Mouse (Mus musculus) limb, embryonic 10.5 days (tissue): Measurements from ENCODE around the gene Ier2. TPM values are rescaled to one million over a fixed set of nuclear protein-coding genes. Genes with fewer than 3 reads are reported as not detected.
"Not testable (repeated sequence)": the region's sequence is repeated elsewhere in the genome, so short reads cannot be mapped to it uniquely, and the experiment has no call there.

Source experiments
- DNase-seq: peaks from one replicate; pipeline ENCODE4 v3.0.0-alpha.2; 2017; ENCODE audit warnings: low spot score
- H3K27ac ChIP-seq: fragments of 300-500 bp; sonication (generic); 2 replicates; pipeline ENCODE4 v1.5.1; 2016; ENCODE audit warnings: mild to moderate bottlenecking
- H3K27me3 ChIP-seq: fragments of 300-500 bp; sonication (generic); 2 replicates; pipeline ENCODE4 v1.6.1; 2016; ENCODE audit warnings: low read depth, mild to moderate bottlenecking; ENCODE audit not compliant: poor library complexity, severe bottlenecking
- H3K36me3 ChIP-seq: fragments of 300-500 bp; sonication (generic); 2 replicates; pipeline ENCODE4 v1.6.1; 2016; ENCODE audit warnings: mild to moderate bottlenecking, moderate library complexity
- H3K4me1 ChIP-seq: fragments of 300-500 bp; sonication (generic); 2 replicates; pipeline ENCODE4 v1.6.1; 2016
- H3K4me3 ChIP-seq: fragments of 300-500 bp; sonication (generic); 2 replicates; pipeline ENCODE4 v1.5.1; 2016; ENCODE audit warnings: mild to moderate bottlenecking, moderate library complexity
- H3K9me3 ChIP-seq: fragments of 300-500 bp; sonication (generic); replicated peaks from 2 replicates; pipeline ENCODE4 v1.6.1; 2016; ENCODE audit warnings: mild to moderate bottlenecking
- WGBS: fragments of 180-500 bp; shearing (Covaris S2); methylation state at CpG from one replicate; pipeline ENCODE4 v1.1.7; 2016; 5-methylcytosine and 5-hydroxymethylcytosine counted together
- polyA plus RNA-seq: library from polyadenylated mRNA; unstranded; fragments of >200 nt; fragmentation: Nextera tagmentation; extraction: Ambion mirVana; gene quantifications from 2 replicates; pipeline ENCODE4 v1.2.1, GENCODE M21; 2016

The Ier2 gene
- polyA plus RNA-seq, 1 experiment from 2014 or later = 199 TPM

DNA sequence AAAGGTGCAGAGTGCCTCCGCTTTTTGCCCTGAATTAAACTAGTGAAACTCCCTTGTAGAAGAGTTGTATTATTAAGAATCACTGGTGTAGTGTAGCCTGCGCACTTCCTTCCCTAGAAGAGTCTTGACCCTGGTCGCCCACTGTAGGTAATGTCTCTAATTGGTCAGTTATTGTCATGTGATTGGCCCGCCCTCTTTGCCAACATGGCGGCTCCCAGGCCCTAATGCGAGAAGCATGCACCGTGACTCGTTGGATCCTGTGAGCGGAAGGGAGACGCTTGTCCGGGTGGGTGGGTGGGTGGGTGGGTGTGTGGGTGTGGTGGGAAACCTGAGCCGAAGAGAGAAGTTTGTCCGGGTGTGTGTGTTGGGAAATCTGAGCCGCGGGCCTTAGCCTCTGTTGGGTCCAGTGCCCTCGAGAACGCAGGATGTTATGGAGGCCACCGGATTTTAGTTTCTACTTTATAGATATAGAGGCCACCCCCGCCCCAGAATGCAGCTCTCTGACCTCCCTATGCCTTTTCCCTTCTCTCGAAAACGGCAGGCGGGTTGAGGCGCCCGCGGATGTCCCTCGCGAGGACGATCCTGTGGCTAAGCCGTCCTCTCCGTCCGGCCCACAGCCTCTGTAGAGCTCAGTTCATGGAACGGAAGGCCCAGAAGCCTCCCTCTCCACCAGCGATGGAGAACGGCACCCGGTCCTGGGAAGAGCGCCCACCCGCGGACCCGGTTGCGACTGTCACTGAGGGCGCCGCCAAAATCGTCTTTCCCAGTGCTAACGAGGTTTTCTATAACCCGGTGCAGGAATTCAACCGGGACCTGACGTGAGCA is 26.7 kb upstream of the Ier2 start:
- peaks cover 53% of the 10 kb centered on the region for H3K4me1 ChIP-seq
- WGBS = under 1% methylated on average over 47 of the region's 47 CpGs

DNA sequence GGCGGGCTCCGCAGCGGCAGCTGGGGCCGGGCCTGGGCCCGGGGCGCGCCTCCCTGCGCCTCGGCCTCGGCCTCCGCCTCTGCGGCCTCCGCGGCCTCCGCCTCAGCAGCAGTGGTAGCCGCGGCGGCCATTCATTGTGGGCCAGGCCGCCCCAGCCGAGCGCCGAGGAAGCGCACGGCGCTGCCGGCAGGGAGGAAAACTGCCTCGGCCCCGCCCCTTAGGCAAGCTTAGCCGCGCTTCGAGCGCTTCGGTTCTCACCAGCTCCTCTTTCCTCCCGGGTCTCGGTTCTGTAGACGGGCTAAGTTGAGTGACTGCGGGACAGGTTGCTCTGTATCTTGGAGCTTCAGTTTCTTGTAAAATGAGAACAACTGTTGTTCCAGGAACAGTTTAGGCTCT is 25.1 kb upstream of the Ier2 start, which contains the start of gene Nacc1:
Gene Nacc1, minus strand, starts transcription at position 158 of the 396 bp plus-strand sequence.
- Histone ChIP-seq H3K4me1 (peaks cover 53% of the 10 kb centered on the region), H3K27me3 (no peaks in the 10 kb centered on the region), H3K4me3 (peak within 1 kb of the TSS; percentile 94), H3K9me3 (no peaks in the 10 kb centered on the region), H3K27ac (peak within 1 kb of the TSS; percentile 99), H3K36me3 (peaks cover 54% of the 10 kb centered on the region)
- 1% methylated on average over 37 of the region's 37 CpGs for WGBS
- peak; percentile 92 for DNase-seq

More for the DNA sequence above, 26.7 kb upstream of the Ier2 start:
- peak; percentile 90 for DNase-seq
- Histone ChIP-seq H3K27ac (peak overlapping the region; percentile 87), H3K4me3 (peak overlapping the region; percentile 94), H3K27me3 (no peaks in the 10 kb centered on the region), H3K9me3 (no peaks in the 10 kb centered on the region), H3K36me3 (peaks cover 52% of the 10 kb centered on the region)

DNA sequence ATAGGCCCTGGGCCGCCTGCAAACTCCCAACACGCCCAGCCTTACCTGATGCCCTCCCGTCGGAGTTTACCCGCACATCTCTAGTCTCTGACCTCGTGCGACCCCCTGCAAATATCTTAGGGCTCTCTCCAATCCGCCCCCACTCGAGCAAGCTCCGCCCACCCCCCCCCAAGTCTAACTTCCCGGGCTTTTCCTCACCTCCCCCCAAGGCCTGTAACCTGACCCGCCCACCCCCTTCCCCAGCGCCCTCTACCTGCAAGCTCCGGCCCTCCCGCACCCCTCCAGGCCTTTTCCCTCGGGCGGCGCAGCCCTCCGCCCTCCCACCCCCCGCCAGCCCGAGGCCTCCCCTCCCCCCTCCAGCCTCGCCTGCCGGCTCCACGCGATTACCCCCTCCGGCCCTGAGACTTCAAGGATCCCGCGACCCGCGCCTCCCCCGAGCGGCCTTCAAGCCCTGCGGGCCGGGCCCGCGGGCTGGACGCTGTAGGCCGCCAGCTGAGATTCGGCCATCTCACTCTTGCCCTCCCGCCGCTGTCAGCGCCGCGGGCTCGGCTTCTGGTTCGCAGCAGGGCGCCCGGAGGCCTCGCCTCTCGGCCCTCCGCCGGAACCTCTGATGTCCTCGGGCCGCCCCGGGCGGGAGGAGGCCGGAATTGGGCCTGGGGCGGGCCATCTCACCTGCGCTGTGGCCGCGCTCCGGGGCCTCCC is 24.5 kb upstream of the Ier2 start:
- H3K36me3 ChIP-seq = peaks cover 54% of the 10 kb centered on the region
- DNase-seq = peak; percentile 88
- H3K4me3 ChIP-seq = peak overlapping the region; percentile 94
- H3K27ac ChIP-seq = peak overlapping the region; percentile 99
- no peaks in the 10 kb centered on the region for H3K27me3 ChIP-seq
- no peaks in the 10 kb centered on the region for H3K9me3 ChIP-seq
- peaks cover 53% of the 10 kb centered on the region for H3K4me1 ChIP-seq
- 1% methylated on average over 51 of the region's 62 CpGs for WGBS

DNA sequence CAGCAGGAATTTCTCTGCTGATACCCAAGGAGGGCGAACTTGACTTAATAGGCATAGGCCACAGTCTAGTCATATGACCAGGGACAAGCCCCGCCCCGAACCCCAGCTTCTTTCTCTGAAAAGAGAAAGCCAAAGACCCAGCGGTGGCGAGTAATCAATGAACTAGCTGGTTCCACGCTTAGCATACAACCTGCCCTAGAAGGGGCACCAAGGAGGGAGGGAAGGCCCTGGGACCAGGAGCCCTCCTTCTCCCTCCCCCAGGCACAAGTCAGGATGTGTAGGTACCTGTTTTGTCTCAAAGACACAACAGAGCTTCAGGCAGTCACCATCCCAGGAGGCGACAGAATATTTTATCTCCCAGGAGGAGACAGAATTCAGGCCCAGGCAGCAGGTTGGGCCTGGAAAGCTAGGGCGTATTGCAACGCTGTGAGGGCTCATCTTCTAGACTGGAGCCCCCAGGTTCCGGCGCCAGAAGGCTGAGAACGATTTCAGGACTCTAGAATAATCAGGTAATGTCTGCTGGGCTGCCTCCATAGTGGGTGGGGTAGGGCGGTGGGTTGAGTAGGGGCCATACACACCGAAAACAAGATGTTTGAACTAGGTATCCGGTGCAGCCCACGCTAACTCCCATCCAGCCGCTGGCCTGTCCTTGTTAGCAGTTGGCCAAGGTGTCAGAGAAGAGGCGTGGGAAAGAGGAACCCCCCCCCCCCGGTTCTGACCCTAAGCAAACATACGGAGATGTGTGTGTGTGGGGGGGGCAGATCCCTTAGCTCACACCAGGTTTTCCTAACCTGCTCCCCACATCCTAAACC is 23.7 kb upstream of the Ier2 start, which contains the start of gene Trmt1:
Gene Trmt1, plus strand, starts transcription at position 117 of the 812 bp plus-strand sequence.
- peak within 1 kb of the TSS; percentile 94 for H3K4me3 ChIP-seq
- WGBS = 13% methylated on average over 20 of the region's 20 CpGs
- H3K27me3 ChIP-seq = no peaks in the 10 kb centered on the region
- H3K9me3 ChIP-seq = no peaks in the 10 kb centered on the region
- H3K27ac ChIP-seq = peak within 1 kb of the TSS; percentile 99
- peaks cover 55% of the 10 kb centered on the region for H3K36me3 ChIP-seq
- peak; percentile 41 for DNase-seq
- peaks cover 53% of the 10 kb centered on the region for H3K4me1 ChIP-seq

DNA sequence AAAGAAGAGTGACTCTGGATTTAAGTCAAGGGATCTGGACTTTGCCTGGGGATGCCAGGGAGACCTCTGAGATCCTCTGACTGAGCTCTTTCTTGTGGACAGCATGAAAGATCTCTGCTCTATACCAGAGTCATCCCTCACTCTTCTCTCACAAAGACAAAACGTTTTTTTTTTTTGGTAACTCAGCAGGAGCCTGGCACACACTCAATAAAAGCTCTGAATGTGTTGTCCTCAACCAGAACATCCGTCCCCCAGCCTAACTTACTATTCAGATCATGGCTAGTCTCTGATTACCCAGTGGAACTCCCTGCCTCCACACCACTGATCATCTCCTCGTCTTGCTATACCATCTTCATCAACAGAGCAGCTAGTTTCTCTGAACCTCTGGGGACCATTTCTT is 21.9 kb upstream of the Ier2 start:
- H3K36me3 ChIP-seq = peaks cover 65% of the 10 kb centered on the region
- peak overlapping the region; percentile 94; the same call in 1 of the 2 replicates for H3K4me3 ChIP-seq
- 74% methylated on average over 3 of the region's 3 CpGs for WGBS
- H3K9me3 ChIP-seq = no peaks in the 10 kb centered on the region
- H3K27ac ChIP-seq = no peak overlapping the region
- peaks cover 40% of the 10 kb centered on the region for H3K4me1 ChIP-seq
- H3K27me3 ChIP-seq = no peaks in the 10 kb centered on the region
- DNase-seq = no peak

DNA sequence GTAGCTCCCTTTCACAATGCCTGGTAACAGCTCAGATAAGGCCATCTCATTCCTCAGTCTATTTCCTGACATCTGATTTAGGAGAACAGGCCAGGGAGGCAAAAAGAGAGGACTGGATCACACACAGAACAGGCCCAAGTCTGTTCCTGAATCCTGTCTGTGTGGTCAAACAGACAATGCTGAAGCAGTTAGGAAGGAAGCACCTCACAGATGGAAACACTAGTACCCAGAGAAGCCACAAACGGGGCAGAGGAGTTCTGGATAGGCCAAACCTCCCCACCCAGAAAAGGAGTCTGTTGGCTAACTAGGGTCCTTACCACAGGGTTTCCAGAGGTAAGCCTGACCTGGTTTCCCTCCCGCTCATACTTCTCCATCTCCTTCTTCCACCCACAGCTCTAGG is 19.6 kb upstream of the Ier2 start:
- Histone ChIP-seq H3K27ac (no peak overlapping the region), H3K4me1 (peaks cover 25% of the 10 kb centered on the region), H3K9me3 (no peaks in the 10 kb centered on the region), H3K36me3 (peaks cover 85% of the 10 kb centered on the region), H3K27me3 (no peaks in the 10 kb centered on the region), H3K4me3 (no peak overlapping the region)
- 88% methylated on average over 2 of the region's 2 CpGs for WGBS
- no peak for DNase-seq

DNA sequence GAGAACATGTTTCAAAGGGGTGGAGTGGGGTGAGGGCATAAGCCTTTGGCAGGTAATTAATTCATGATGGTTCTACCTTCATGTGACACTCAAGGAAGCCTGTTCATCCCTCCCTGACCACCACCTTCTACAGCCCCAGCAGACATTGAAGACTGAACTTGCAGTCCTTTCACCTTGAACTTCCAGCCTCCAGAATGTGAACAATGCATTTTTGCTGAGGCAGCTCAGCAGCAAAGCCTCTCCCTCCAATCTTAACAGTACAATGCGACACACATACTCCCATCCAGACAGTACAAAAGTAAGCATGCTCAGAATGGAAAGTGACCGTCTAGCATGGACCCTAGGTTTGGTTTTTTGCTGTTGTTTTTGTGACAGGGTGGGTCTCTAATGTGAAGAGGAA is 18.8 kb upstream of the Ier2 start:
- DNase-seq = no peak
- no peak overlapping the region for H3K27ac ChIP-seq
- H3K4me1 ChIP-seq = peaks cover 20% of the 10 kb centered on the region
- peaks cover 92% of the 10 kb centered on the region for H3K36me3 ChIP-seq
- no peaks in the 10 kb centered on the region for H3K9me3 ChIP-seq
- no peak overlapping the region for H3K4me3 ChIP-seq
- H3K27me3 ChIP-seq = no peaks in the 10 kb centered on the region
- WGBS = 93% methylated on average over 2 of the region's 2 CpGs

DNA sequence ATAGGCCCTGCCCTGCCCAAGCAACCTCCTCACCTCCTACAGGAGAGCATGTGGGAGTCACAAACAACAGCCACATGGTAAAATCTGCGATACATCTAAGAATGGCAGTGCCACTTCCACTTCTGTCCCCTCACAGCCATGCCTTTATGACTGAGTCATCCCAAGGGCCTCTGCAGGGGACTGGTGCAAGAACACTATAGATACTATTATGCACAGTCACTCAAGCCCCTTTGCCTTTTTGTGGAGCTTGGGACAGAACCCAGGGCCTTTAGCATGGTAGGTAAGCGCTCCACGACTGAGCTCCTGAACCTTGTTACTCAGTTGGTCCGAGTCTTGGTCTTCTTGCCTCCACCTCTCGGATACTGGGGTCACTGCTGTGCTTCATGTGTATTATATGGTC is 14.7 kb upstream of the Ier2 start:
- Histone ChIP-seq H3K4me1 (no peaks in the 10 kb centered on the region), H3K9me3 (no peaks in the 10 kb centered on the region), H3K27ac (no peak overlapping the region), H3K27me3 (no peaks in the 10 kb centered on the region), H3K36me3 (peaks cover 97% of the 10 kb centered on the region), H3K4me3 (no peak overlapping the region)
- DNase-seq = no peak
- WGBS = 90% methylated on average over 5 of the region's 5 CpGs

DNA sequence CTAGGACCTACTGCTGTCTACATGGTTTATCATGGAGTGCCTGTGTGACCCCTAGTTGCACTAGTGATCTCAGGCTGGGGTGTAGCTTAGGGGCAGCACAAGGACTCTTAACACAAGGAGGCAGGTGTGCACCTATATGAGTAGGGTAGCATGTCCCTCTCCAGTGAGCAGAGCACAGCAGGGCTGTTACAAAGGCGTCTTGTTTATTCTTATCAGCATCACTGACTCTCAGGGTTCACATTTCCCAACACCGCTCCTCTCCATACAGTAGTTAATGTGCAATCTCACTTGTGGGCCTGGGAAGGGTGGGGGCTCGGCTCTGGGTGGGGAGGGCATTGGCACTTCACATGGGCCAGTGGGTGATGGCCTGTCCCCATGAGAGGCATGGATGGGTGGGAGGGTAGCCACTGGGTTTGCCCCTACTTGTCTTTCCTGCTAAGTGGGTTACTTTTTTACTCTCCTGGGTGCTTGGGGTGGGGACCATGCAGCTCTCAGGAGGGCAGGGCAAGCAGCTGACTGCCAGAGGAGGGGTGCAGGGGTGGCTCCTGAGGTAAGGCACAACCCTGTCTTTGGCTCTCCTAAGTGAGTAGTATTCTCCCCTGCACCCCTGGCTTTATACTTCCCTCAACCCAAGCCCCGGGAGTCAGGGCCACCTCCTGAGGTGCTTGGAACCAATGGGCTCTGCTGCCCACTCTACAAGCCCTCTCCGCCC is 7.8 kb upstream of the Ier2 start:
- H3K27me3 ChIP-seq, H3K27ac ChIP-seq, H3K9me3 ChIP-seq, H3K4me3 ChIP-seq: not testable (repeated sequence)
- H3K4me1 ChIP-seq = peaks cover 12% of the 10 kb centered on the region
- WGBS = 91% methylated on average over 5 of the region's 5 CpGs
- peaks cover 90% of the 10 kb centered on the region for H3K36me3 ChIP-seq
- peak; percentile 29 for DNase-seq

DNA sequence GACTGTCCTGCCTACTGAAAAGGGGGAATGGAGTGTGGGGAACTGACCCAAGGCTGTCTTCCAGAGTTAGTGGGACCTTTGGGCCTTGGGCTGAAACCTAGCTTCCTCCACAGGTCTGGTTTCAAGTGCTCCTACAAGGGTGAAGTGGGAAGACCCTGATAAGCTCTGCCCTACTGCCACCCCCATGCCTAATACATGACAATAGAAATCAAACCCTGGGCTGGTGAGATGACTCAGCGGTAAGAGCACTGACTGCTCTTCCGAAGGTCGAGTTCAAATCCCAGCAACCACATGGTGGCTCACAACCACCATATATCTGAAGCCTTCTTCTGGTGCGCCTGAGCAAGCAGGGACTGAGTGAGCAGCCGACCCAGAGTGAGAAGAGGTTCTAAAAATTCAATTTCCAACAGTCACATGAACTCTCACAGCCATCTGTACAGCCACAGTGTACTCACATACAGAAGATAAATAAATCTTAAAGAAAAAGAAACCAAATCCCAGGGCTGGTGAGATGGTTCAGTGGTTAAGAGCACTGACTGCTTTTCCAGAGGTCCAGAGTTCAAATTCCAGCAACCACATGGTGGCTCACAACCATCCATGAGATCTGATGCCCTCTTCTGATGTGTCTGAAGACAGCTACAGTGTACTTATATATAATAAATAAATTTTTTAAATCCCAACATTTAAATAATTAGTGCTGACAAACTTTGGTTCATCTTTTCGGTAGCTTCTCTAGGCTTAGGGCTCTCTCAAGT is 6.3 kb upstream of the Ier2 start:
- 83% methylated on average over 6 of the region's 6 CpGs for WGBS
- H3K27ac ChIP-seq = no peak overlapping the region
- no peak overlapping the region for H3K4me3 ChIP-seq
- DNase-seq = no peak
- peaks cover 75% of the 10 kb centered on the region for H3K36me3 ChIP-seq
- H3K27me3 ChIP-seq = no peaks in the 10 kb centered on the region
- no peaks in the 10 kb centered on the region for H3K9me3 ChIP-seq
- H3K4me1 ChIP-seq = peaks cover 21% of the 10 kb centered on the region

DNA sequence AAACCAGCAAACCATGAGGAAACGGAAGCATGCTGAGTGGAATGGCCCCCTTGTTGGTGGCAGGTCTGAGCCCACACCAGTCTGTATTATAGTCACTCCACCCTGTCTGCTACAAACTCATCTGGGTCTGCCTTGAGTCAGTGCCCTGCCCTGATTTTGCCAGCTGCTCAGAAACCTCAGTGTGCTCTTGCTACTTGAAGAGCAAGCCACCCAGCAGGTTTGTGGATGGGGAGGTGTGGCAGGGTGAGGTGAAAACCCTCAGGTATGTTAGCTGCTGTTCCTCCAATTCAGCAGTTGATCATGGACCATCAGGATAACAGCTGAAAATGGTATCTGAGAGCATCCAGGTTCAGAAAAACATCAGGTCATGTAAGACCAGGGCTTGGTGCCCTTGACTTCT is 5.4 kb upstream of the Ier2 start:
- 83% methylated on average over 1 of the region's 1 CpGs for WGBS
- Histone ChIP-seq H3K4me1 (peaks cover 28% of the 10 kb centered on the region), H3K9me3 (no peaks in the 10 kb centered on the region), H3K4me3 (no peak overlapping the region), H3K27ac (no peak overlapping the region), H3K27me3 (no peaks in the 10 kb centered on the region), H3K36me3 (peaks cover 66% of the 10 kb centered on the region)
- DNase-seq = no peak
